Mouse (Mus musculus): ENCODE results near the gene Dusp16. TPM values are rescaled to one million over a fixed set of nuclear protein-coding genes. Genes with fewer than 3 reads are reported as not detected.

Gene Dusp16
- polyA plus RNA-seq, 2 experiments: 3.7 to 4.1 TPM

GRCm38 (mm10) chr6:134793046-134793806 is 801 bp upstream of the Dusp16 start:
- ATAC-seq (ENCODE audit: insufficient read depth) (no peak), DNase-seq (ENCODE audit: low read depth in 3 of 3, low spot score in 3 of 3) (no peak)
- peaks cover 13 to 19% of the 10 kb centered on the region in 2 experiments for H3K4me1 ChIP-seq (replicated peaks; ENCODE audit: control insufficient read depth in 2 of 2, insufficient read depth in 2 of 2, low read length in 1 of 2)
- peak overlapping the region; percentile 85 for H3K4me2 ChIP-seq (ENCODE audit: low read depth)
- TF ChIP-seq EP300 (IDR thresholded peaks at IDR 0.05; ENCODE audit: low read depth) (no peak), CTCF (IDR thresholded peaks at IDR 0.05; ENCODE audit: low read depth) (no peak)
- 32% methylated on average over 21 of the region's 21 CpGs for WGBS (ENCODE audit: insufficient replicate concordance)
- no peak overlapping the region for H3K27ac ChIP-seq
- H3K36me3 ChIP-seq (replicated peaks; ENCODE audit: control insufficient read depth, insufficient read depth, low read depth): no peaks in the 10 kb centered on the region
- no peaks in the 10 kb centered on the region; the same call in 1 of the 2 replicates for H3K27me3 ChIP-seq (ENCODE audit: control insufficient read depth, insufficient read depth, low read length)
- H3K4me3 ChIP-seq (ENCODE audit: insufficient read depth in 1 of 2, low read depth in 2 of 2, low read length in 2 of 2): peak overlapping the region; percentile 68 to 85
- H3K9me3 ChIP-seq (ENCODE audit: control insufficient read depth, low read length): no peaks in the 10 kb centered on the region
- H3K9ac ChIP-seq (replicated peaks): peak overlapping the region; percentile 87

DNA sequence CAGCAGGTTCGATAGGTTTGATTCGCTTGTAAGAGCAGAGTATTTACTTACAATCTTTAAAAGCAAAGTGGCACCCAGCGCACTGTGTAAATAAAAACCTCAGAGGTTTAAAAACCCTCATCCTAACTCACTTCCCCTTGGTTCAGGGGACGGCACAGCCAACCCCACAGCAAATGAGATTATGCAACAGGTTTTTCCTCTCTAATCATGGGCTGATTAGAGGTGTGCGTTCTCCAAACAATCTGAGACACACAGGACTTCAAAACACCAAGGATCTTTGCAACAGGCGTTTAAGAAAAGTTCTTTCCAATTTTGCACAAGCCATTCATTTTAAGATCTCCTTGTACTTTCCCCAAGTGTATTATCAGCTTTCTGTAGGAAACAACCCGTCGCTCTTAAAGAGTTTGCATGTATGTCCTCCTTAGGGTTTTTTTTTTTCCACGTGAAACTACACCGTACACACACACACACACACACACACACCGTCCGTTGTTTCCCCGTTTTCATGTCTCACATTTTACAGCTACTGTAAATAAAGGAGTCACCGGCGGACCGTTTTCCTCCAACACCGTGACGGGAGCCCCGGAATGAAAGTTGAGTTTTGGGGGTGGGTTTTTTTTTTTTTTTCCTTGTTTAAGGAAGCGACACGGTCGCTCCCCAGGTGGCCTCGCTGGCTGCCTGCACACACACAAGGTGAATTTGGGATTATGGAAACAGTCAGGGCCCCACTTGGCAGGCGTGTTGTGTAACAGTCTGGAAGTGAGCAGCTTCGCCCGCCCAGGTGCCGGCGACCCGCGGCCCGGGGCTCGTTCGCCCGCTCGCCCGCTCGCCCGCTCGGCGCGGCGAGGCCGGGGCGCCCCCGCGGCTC is 940 bp downstream of the Dusp16 start:
- peak overlapping the region; percentile 91 for H3K9ac ChIP-seq (replicated peaks)
- no peaks in the 10 kb centered on the region for H3K9me3 ChIP-seq (ENCODE audit: control insufficient read depth, low read length)
- no peaks in the 10 kb centered on the region for H3K36me3 ChIP-seq (replicated peaks; ENCODE audit: control insufficient read depth, insufficient read depth, low read depth)
- no peaks in the 10 kb centered on the region; the same call in 1 of the 2 replicates for H3K27me3 ChIP-seq (ENCODE audit: control insufficient read depth, insufficient read depth, low read length)
- DNase-seq (ENCODE audit: low read depth in 3 of 3, low spot score in 3 of 3) (peak in 1 of 3 experiments; percentile 54), ATAC-seq (ENCODE audit: insufficient read depth) (peak; percentile 23)
- peak overlapping the region; percentile 22 for H3K27ac ChIP-seq
- WGBS (ENCODE audit: insufficient replicate concordance): under 1% methylated on average over 46 of the region's 46 CpGs
- H3K4me2 ChIP-seq (ENCODE audit: low read depth): peak overlapping the region; percentile 85
- peaks cover 17 to 21% of the 10 kb centered on the region in 2 experiments for H3K4me1 ChIP-seq (replicated peaks; ENCODE audit: control insufficient read depth in 2 of 2, insufficient read depth in 2 of 2, low read length in 1 of 2)
- peak overlapping the region; percentile 68 to 94 for H3K4me3 ChIP-seq (ENCODE audit: insufficient read depth in 1 of 2, low read depth in 2 of 2, low read length in 2 of 2)
- TF ChIP-seq EP300 (IDR thresholded peaks at IDR 0.05; ENCODE audit: low read depth) (no peak), CTCF (IDR thresholded peaks at IDR 0.05; ENCODE audit: low read depth) (no peak)

DNA sequence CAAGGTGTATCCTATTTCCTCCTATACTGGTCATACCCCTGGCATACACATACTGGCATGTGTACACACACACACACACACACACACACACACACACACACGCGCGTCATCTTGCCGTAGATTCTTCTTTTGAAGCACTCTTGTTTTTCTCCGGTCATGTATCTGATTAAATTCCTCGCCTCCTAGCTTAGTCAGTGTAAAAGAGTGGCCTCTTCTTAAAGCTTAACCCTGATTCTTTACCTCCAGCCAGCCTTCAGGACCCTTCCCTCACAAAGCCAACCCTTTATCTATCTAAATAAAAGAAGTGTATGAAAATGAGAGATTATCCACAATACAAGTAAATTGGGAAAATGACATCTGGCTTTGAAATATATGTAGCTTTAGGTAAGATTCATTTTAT is 3.3 kb downstream of the Dusp16 start:
- Histone ChIP-seq H3K9me3 (ENCODE audit: control insufficient read depth, low read length) (no peaks in the 10 kb centered on the region), H3K4me2 (ENCODE audit: low read depth) (no peak overlapping the region), H3K4me1 (replicated peaks; ENCODE audit: control insufficient read depth in 2 of 2, insufficient read depth in 2 of 2, low read length in 1 of 2) (peaks cover 17 to 20% of the 10 kb centered on the region in 2 experiments), H3K4me3 (ENCODE audit: insufficient read depth in 1 of 2, low read depth in 2 of 2, low read length in 2 of 2) (no peak overlapping the region), H3K36me3 (replicated peaks; ENCODE audit: control insufficient read depth, insufficient read depth, low read depth) (no peaks in the 10 kb centered on the region), H3K9ac (replicated peaks) (no peak overlapping the region), H3K27me3 (ENCODE audit: control insufficient read depth, insufficient read depth, low read length) (no peaks in the 10 kb centered on the region; the same call in 1 of the 2 replicates), H3K27ac (no peak overlapping the region)
- DNase-seq (ENCODE audit: low read depth in 3 of 3, low spot score in 3 of 3) (no peak), ATAC-seq (ENCODE audit: insufficient read depth) (no peak)
- no peak for TF ChIP-seq CTCF (IDR thresholded peaks at IDR 0.05; ENCODE audit: low read depth)
- TF ChIP-seq EP300 (IDR thresholded peaks at IDR 0.05; ENCODE audit: low read depth): no peak
- WGBS (ENCODE audit: insufficient replicate concordance): 80% methylated on average over 6 of the region's 6 CpGs

- H3K4me1 ChIP-seq (replicated peaks; ENCODE audit: control insufficient read depth in 2 of 2, insufficient read depth in 2 of 2, low read length in 1 of 2): peaks cover 21 to 25% of the 10 kb centered on the region in 2 experiments
- no peaks in the 10 kb centered on the region for H3K27me3 ChIP-seq (ENCODE audit: control insufficient read depth, insufficient read depth, low read length)
- H3K9me3 ChIP-seq (ENCODE audit: control insufficient read depth, low read length): no peaks in the 10 kb centered on the region
- ATAC-seq (ENCODE audit: insufficient read depth): no peak
- no peak for DNase-seq (ENCODE audit: low read depth in 3 of 3, low spot score in 3 of 3)
- 63% methylated on average over 3 of the region's 3 CpGs for WGBS (ENCODE audit: insufficient replicate concordance)
- H3K4me3 ChIP-seq (ENCODE audit: insufficient read depth in 1 of 2, low read depth in 2 of 2, low read length in 2 of 2): no peak overlapping the region
- H3K36me3 ChIP-seq (replicated peaks; ENCODE audit: control insufficient read depth, insufficient read depth, low read depth): no peaks in the 10 kb centered on the region
- TF ChIP-seq CTCF (IDR thresholded peaks at IDR 0.05; ENCODE audit: low read depth): no peak
- TF ChIP-seq EP300 (IDR thresholded peaks at IDR 0.05; ENCODE audit: low read depth): no peak
- no peak overlapping the region for H3K4me2 ChIP-seq (ENCODE audit: low read depth)
- no peak overlapping the region for H3K27ac ChIP-seq
- no peak overlapping the region for H3K9ac ChIP-seq (replicated peaks)
Measured at GRCm38 (mm10) chr6:134786426-134786825, 6.0 kb downstream of the Dusp16 start.

- Histone ChIP-seq H3K4me1 (replicated peaks; ENCODE audit: control insufficient read depth in 2 of 2, insufficient read depth in 2 of 2, low read length in 1 of 2) (peaks cover 23 to 26% of the 10 kb centered on the region in 2 experiments), H3K4me3 (ENCODE audit: insufficient read depth in 1 of 2, low read depth in 2 of 2, low read length in 2 of 2) (no peak overlapping the region), H3K36me3 (replicated peaks; ENCODE audit: control insufficient read depth, insufficient read depth, low read depth) (no peaks in the 10 kb centered on the region), H3K4me2 (ENCODE audit: low read depth) (no peak overlapping the region), H3K27me3 (ENCODE audit: control insufficient read depth, insufficient read depth, low read length) (no peaks in the 10 kb centered on the region), H3K9ac (replicated peaks) (no peak overlapping the region), H3K9me3 (ENCODE audit: control insufficient read depth, low read length) (no peaks in the 10 kb centered on the region), H3K27ac (no peak overlapping the region)
- ATAC-seq (ENCODE audit: insufficient read depth) (no peak), DNase-seq (ENCODE audit: low read depth in 3 of 3, low spot score in 3 of 3) (no peak)
- WGBS (ENCODE audit: insufficient replicate concordance): 88% methylated on average over 7 of the region's 7 CpGs
- TF ChIP-seq CTCF (IDR thresholded peaks at IDR 0.05; ENCODE audit: low read depth) (no peak), EP300 (IDR thresholded peaks at IDR 0.05; ENCODE audit: low read depth) (no peak)
Measured at GRCm38 (mm10) chr6:134782900-134783299, 9.5 kb downstream of the Dusp16 start.
